Mouse (Mus musculus) testis, adult 2 months (tissue): ENCODE measurements at regions not wholly inside any gene's neighbourhood (a gene's known extent, or its start where the extent isn't known, plus 50 kb on each side); places are given as distances from the start of the nearest gene placed in this dataset.
A peak's percentile ranks its signal among the peaks of the same experiment; 100 is the strongest.

Experiments used
- H3K27ac ChIP-seq: fragments of 200-500 bp; 2 replicates; pipeline ENCODE4 v1.5.1; 2012; ENCODE audit warnings: low read depth, low read length; ENCODE audit not compliant: control insufficient read depth, insufficient read depth
- H3K27me3 ChIP-seq: fragments of 200-500 bp; 2 replicates; pipeline ENCODE4 v1.6.1; 2012; ENCODE audit warnings: mild to moderate bottlenecking, low read length, moderate library complexity; ENCODE audit not compliant: control insufficient read depth, insufficient read depth
- H3K36me3 ChIP-seq: fragments of 200-500 bp; 2 replicates; pipeline ENCODE4 v1.6.1; 2012; ENCODE audit warnings: mild to moderate bottlenecking, low read length; ENCODE audit not compliant: control insufficient read depth, insufficient read depth
- H3K4me1 ChIP-seq: fragments of 200-500 bp; 2 replicates; pipeline ENCODE4 v1.6.1; 2012; ENCODE audit warnings: low read length; ENCODE audit not compliant: control insufficient read depth, insufficient read depth
- H3K4me3 ChIP-seq: fragments of 200-500 bp; 2 replicates; pipeline ENCODE4 v1.5.1; 2012; ENCODE audit warnings: low read depth, mild to moderate bottlenecking, low read length, moderate library complexity, mixed read lengths; ENCODE audit not compliant: control insufficient read depth
- CTCF ChIP-seq: fragments of 200-500 bp; IDR thresholded peaks from 2 replicates; pipeline ENCODE4 v1.5.1; 2012; ENCODE audit warnings: low read depth, mild to moderate bottlenecking, inconsistent platforms, low read length, moderate library complexity; ENCODE audit not compliant: control insufficient read depth, insufficient read depth, insufficient replicate concordance
- POLR2A ChIP-seq: fragments of 200-500 bp; IDR thresholded peaks from 2 replicates; pipeline ENCODE4 v1.6.1; 2012; ENCODE audit warnings: low read depth, mild to moderate bottlenecking, inconsistent platforms, low read length, moderate library complexity; ENCODE audit not compliant: control insufficient read depth

DNA sequence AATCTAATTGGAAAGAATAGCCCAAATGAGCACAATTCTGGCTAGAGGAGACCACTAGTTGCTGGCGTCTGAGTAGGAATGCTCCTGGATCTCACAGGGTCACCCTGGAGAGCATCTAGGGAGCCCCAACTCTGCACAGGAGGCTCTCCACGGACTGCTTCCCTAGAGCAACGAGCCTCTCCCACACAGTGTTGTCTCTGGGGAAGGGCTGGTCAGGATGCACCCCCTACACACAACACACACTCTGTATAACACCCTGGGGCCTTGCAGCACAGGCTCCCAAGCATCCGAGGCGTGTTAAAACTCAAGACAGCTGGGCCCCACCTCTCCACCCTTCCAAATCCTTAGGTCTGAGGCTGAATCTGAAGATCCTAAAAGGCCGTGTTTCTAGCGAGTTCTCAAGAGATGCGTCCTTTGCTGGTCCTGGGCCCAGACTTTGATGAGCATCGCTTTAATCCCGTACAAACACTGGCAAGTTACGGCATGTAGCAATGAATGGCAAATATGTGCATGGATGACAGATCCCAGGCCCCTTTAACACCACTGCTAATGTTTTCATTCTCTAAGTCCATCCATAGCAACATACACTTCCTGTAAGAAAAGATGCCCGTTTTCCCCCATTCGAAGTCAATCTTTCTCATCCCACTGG lies 56.4 kb upstream of the Ubl3 start:
- H3K4me3 ChIP-seq, result no peak overlapping the region
- H3K27ac ChIP-seq, result 0 out of 2 replicates have a peak overlapping the region, but pooled peaks have one; percentile 1
- TF ChIP-seq POLR2A (no peak), CTCF (no peak)
- no peaks in the 10 kb centered on the region for H3K27me3 ChIP-seq
- no peaks in the 10 kb centered on the region for H3K36me3 ChIP-seq
- no peaks in the 10 kb centered on the region; the same call in 1 of the 2 replicates for H3K4me1 ChIP-seq

DNA sequence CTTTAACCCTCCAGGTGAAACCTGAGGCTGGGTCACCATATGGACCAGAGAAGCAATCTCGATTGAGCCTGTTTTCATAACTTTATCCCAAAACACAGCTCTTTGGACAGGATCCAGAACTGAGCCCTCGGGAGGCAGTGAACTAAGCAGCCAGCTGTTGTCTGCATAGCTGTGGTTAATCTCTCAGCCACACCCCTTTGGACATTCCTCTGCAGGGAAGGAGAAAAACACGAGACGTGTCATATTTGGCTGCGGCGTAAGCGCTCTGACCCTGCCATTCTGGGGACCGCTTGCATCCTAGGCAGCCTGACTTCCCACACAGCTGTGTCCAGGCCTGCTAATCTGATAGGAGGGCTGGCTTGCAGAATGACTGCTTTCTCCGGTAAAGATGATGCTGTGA lies 55.6 kb upstream of the Ubl3 start:
- TF ChIP-seq POLR2A (no peak), CTCF (no peak)
- Histone ChIP-seq H3K27ac (no peak overlapping the region), H3K4me3 (no peak overlapping the region), H3K27me3 (no peaks in the 10 kb centered on the region), H3K36me3 (no peaks in the 10 kb centered on the region), H3K4me1 (no peaks in the 10 kb centered on the region; the same call in 1 of the 2 replicates)

DNA sequence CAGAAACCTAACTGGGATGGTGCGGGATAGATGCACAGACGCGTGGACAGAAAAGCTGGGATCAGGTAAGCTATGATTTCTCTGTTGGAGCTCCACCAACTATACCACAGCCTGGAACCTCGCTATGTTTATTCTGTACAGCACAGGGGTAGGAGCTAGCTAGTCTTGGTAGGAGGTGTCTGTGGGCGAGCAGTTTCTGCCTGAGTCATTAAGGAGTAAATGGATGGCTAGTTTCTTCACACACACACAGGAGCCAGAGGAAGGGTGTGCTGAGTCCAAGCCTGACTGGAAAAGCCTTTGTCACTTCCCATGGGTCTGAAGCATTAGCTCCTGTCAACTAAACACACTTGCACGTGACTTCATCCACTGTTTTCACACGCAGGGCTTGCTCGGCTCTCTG lies 53.1 kb upstream of the Ubl3 start:
- Histone ChIP-seq H3K4me3 (no peak overlapping the region), H3K36me3 (no peaks in the 10 kb centered on the region), H3K4me1 (no peaks in the 10 kb centered on the region; the same call in 1 of the 2 replicates), H3K27ac (no peak overlapping the region), H3K27me3 (no peaks in the 10 kb centered on the region)
- TF ChIP-seq CTCF (no peak), POLR2A (no peak)
